Mouse (Mus musculus) midbrain, embryonic 13.5 days (tissue): Measurements from ENCODE around the gene 1700018B08Rik. TPM values are rescaled to one million over a fixed set of nuclear protein-coding genes. Genes with fewer than 3 reads are reported as not detected.

Experiments
- ATAC-seq: fragments of 200-750 bp; cut with Nextera tagmentation; 2 replicates; pipeline ENCODE4 v1.8.0; 2017; ENCODE audit warnings: mild to moderate bottlenecking, moderate TSS enrichment, moderate library complexity
- H3K27ac ChIP-seq: fragments of 300-500 bp; sonication (generic); 2 replicates; pipeline ENCODE4 v1.5.1; 2015; ENCODE audit warnings: inconsistent platforms, mild to moderate bottlenecking, moderate library complexity
- H3K27me3 ChIP-seq: fragments of 300-500 bp; sonication (generic); 2 replicates; pipeline ENCODE4 v1.6.1; 2015; ENCODE audit warnings: mild to moderate bottlenecking, inconsistent platforms
- H3K36me3 ChIP-seq: fragments of 300-500 bp; sonication (generic); 2 replicates; pipeline ENCODE4 v1.6.1; 2015; ENCODE audit warnings: mild to moderate bottlenecking, inconsistent platforms
- H3K4me1 ChIP-seq: fragments of 300-500 bp; sonication (generic); replicated peaks from 2 replicates; pipeline ENCODE4 v1.6.1; 2015; ENCODE audit warnings: inconsistent platforms
- H3K4me2 ChIP-seq: fragments of 300-500 bp; sonication (generic); replicated peaks from 2 replicates; pipeline ENCODE4 v1.6.1; 2015; ENCODE audit warnings: moderate library complexity, mild to moderate bottlenecking, inconsistent platforms
- H3K4me3 ChIP-seq: fragments of 300-500 bp; sonication (generic); replicated peaks from 2 replicates; pipeline ENCODE4 v1.5.1; 2015; ENCODE audit warnings: mild to moderate bottlenecking, inconsistent platforms
- H3K9ac ChIP-seq: fragments of 300-500 bp; sonication (generic); replicated peaks from 2 replicates; pipeline ENCODE4 v1.6.1; 2015; ENCODE audit warnings: mild to moderate bottlenecking, inconsistent platforms
- H3K9me3 ChIP-seq: fragments of 300-500 bp; sonication (generic); 2 replicates; pipeline ENCODE4 v1.6.1; 2016; ENCODE audit warnings: mild to moderate bottlenecking, inconsistent platforms
- WGBS: fragments of 180-500 bp; shearing (Covaris S2); methylation state at CpG from one replicate; pipeline ENCODE4 v1.1.7; 2015; 5-methylcytosine and 5-hydroxymethylcytosine counted together
- polyA plus RNA-seq: library from polyadenylated mRNA; unstranded; fragments of >200 nt; fragmentation: Nextera tagmentation; extraction: Ambion mirVana; gene quantifications from 2 replicates; pipeline ENCODE4 v1.2.1, GENCODE M21; 2015

Gene 1700018B08Rik
- polyA plus RNA-seq, 1 experiment from 2014 or later, result not detected

- H3K9ac ChIP-seq, result peak within 1 kb of the TSS; percentile 86
- H3K36me3 ChIP-seq, result no peaks in the 10 kb centered on the region
- H3K4me3 ChIP-seq, result peak within 1 kb of the TSS; percentile 66
- peak within 1 kb of the TSS; percentile 75 for H3K27ac ChIP-seq
- H3K4me1 ChIP-seq, result peaks cover 35% of the 10 kb centered on the region
- peaks cover 4% of the 10 kb centered on the region for H3K27me3 ChIP-seq
- H3K9me3 ChIP-seq, result no peaks in the 10 kb centered on the region
- WGBS, result 1% methylated on average over 62 of the region's 63 CpGs
- peak; percentile 94 for ATAC-seq
- peak within 1 kb of the TSS; percentile 87 for H3K4me2 ChIP-seq
Observed at GRCm38 (mm10) chr8:121578676-121579451, 34.7 kb upstream of the 1700018B08Rik start, which contains the start of gene Fbxo31. Gene Fbxo31, minus strand, starts transcription at chr8:121578806.

- Histone ChIP-seq H3K27me3 (no peaks in the 10 kb centered on the region), H3K4me1 (peaks cover 40% of the 10 kb centered on the region), H3K36me3 (no peaks in the 10 kb centered on the region), H3K27ac (peak overlapping the region; percentile 75), H3K9me3 (no peaks in the 10 kb centered on the region), H3K9ac (peak overlapping the region; percentile 86), H3K4me2 (peak overlapping the region; percentile 87), H3K4me3 (peak overlapping the region; percentile 66)
- WGBS, result under 1% methylated on average over 44 of the region's 44 CpGs
- peak; percentile 79 for ATAC-seq
Observed at GRCm38 (mm10) chr8:121577751-121578675, 33.9 kb upstream of the 1700018B08Rik start.

- peaks cover 40% of the 10 kb centered on the region for H3K4me1 ChIP-seq
- H3K36me3 ChIP-seq, result 0 out of 2 replicates have a peak, but pooled peaks cover 4% of the 10 kb centered on the region
- H3K9ac ChIP-seq, result no peak overlapping the region
- no peak overlapping the region for H3K27ac ChIP-seq
- WGBS, result 83% methylated on average over 3 of the region's 3 CpGs
- H3K9me3 ChIP-seq, result no peaks in the 10 kb centered on the region
- no peak overlapping the region for H3K4me3 ChIP-seq
- no peak for ATAC-seq
- H3K4me2 ChIP-seq, result no peak overlapping the region
- H3K27me3 ChIP-seq, result no peaks in the 10 kb centered on the region
Observed at GRCm38 (mm10) chr8:121575661-121576060, 31.5 kb upstream of the 1700018B08Rik start.

GRCm38 (mm10) chr8:121573275-121573674, 29.2 kb upstream of the 1700018B08Rik start:
- Histone ChIP-seq H3K27ac (no peak overlapping the region), H3K4me1 (peaks cover 45% of the 10 kb centered on the region), H3K9me3 (no peaks in the 10 kb centered on the region), H3K9ac (no peak overlapping the region), H3K27me3 (no peaks in the 10 kb centered on the region), H3K4me2 (no peak overlapping the region), H3K36me3 (0 out of 2 replicates have a peak, but pooled peaks cover 8% of the 10 kb centered on the region), H3K4me3 (no peak overlapping the region)
- WGBS, result 71% methylated on average over 3 of the region's 3 CpGs
- peak; percentile 43; the same call in 1 of the 2 replicates for ATAC-seq

GRCm38 (mm10) chr8:121572121-121572520, 28.0 kb upstream of the 1700018B08Rik start:
- no peak for ATAC-seq

GRCm38 (mm10) chr8:121570801-121571200, 26.7 kb upstream of the 1700018B08Rik start:
- H3K4me2 ChIP-seq, result no peak overlapping the region
- H3K36me3 ChIP-seq, result 0 out of 2 replicates have a peak, but pooled peaks cover 8% of the 10 kb centered on the region
- no peaks in the 10 kb centered on the region for H3K27me3 ChIP-seq
- whole genome bisulfite sequencing, result 84% methylated on average over 17 of the region's 17 CpGs
- no peak overlapping the region for H3K9ac ChIP-seq
- no peak for ATAC-seq
- H3K9me3 ChIP-seq, result no peaks in the 10 kb centered on the region
- H3K27ac ChIP-seq, result no peak overlapping the region
- H3K4me3 ChIP-seq, result no peak overlapping the region
- peaks cover 22% of the 10 kb centered on the region for H3K4me1 ChIP-seq

More at GRCm38 (mm10) chr8:121572121-121572520, 28.0 kb upstream of the 1700018B08Rik start:
- Histone ChIP-seq H3K9ac (no peak overlapping the region), H3K4me1 (peaks cover 36% of the 10 kb centered on the region), H3K9me3 (no peaks in the 10 kb centered on the region), H3K36me3 (0 out of 2 replicates have a peak, but pooled peaks cover 8% of the 10 kb centered on the region), H3K27ac (no peak overlapping the region), H3K4me3 (no peak overlapping the region), H3K4me2 (no peak overlapping the region), H3K27me3 (no peaks in the 10 kb centered on the region)
- 84% methylated on average over 7 of the region's 7 CpGs for WGBS

- Histone ChIP-seq H3K27ac (no peak overlapping the region), H3K4me1 (peaks cover 19% of the 10 kb centered on the region), H3K9me3 (no peaks in the 10 kb centered on the region), H3K36me3 (peaks cover 12% of the 10 kb centered on the region; the same call in 1 of the 2 replicates), H3K27me3 (no peaks in the 10 kb centered on the region), H3K4me3 (no peak overlapping the region), H3K4me2 (no peak overlapping the region), H3K9ac (no peak overlapping the region)
- WGBS, result 89% methylated on average over 21 of the region's 21 CpGs
- no peak for ATAC-seq
Observed at GRCm38 (mm10) chr8:121570335-121570734, 26.2 kb upstream of the 1700018B08Rik start.

- ATAC-seq, result no peak
- no peak overlapping the region for H3K9ac ChIP-seq
- H3K4me2 ChIP-seq, result no peak overlapping the region
- H3K36me3 ChIP-seq, result peaks cover 19% of the 10 kb centered on the region; the same call in 1 of the 2 replicates
- H3K4me3 ChIP-seq, result no peak overlapping the region
- H3K9me3 ChIP-seq, result no peaks in the 10 kb centered on the region
- 83% methylated on average over 6 of the region's 6 CpGs for WGBS
- H3K27ac ChIP-seq, result no peak overlapping the region
- no peaks in the 10 kb centered on the region for H3K27me3 ChIP-seq
- peaks cover 13% of the 10 kb centered on the region; the same call in 1 of the 2 replicates for H3K4me1 ChIP-seq
Observed at GRCm38 (mm10) chr8:121568321-121568720, 24.2 kb upstream of the 1700018B08Rik start.

- Histone ChIP-seq H3K4me2 (no peak overlapping the region), H3K4me1 (0 out of 2 replicates have a peak, but pooled peaks cover 9% of the 10 kb centered on the region), H3K9ac (no peak overlapping the region), H3K36me3 (peaks cover 32% of the 10 kb centered on the region), H3K27me3 (no peaks in the 10 kb centered on the region), H3K4me3 (no peak overlapping the region), H3K27ac (no peak overlapping the region), H3K9me3 (no peaks in the 10 kb centered on the region)
- no peak for ATAC-seq
- 64% methylated on average over 6 of the region's 6 CpGs for WGBS
Observed at GRCm38 (mm10) chr8:121563701-121564100, 19.6 kb upstream of the 1700018B08Rik start.

GRCm38 (mm10) chr8:121562941-121563351, 18.8 kb upstream of the 1700018B08Rik start:
- WGBS, result 78% methylated on average over 9 of the region's 9 CpGs
- 0 out of 2 replicates have a peak overlapping the region, but pooled peaks have one; percentile 23 for H3K9ac ChIP-seq
- no peak for ATAC-seq
- no peaks in the 10 kb centered on the region for H3K9me3 ChIP-seq
- no peaks in the 10 kb centered on the region for H3K27me3 ChIP-seq
- 0 out of 2 replicates have a peak, but pooled peaks cover 4% of the 10 kb centered on the region for H3K4me1 ChIP-seq
- H3K36me3 ChIP-seq, result peaks cover 39% of the 10 kb centered on the region
- H3K27ac ChIP-seq, result no peak overlapping the region
- H3K4me2 ChIP-seq, result no peak overlapping the region
- no peak overlapping the region for H3K4me3 ChIP-seq

- 90% methylated on average over 16 of the region's 16 CpGs for WGBS
- Histone ChIP-seq H3K4me3 (no peak overlapping the region), H3K36me3 (peaks cover 46% of the 10 kb centered on the region), H3K4me1 (0 out of 2 replicates have a peak, but pooled peaks cover 4% of the 10 kb centered on the region), H3K27ac (no peak overlapping the region), H3K4me2 (no peak overlapping the region), H3K9me3 (no peaks in the 10 kb centered on the region), H3K27me3 (no peaks in the 10 kb centered on the region), H3K9ac (no peak overlapping the region)
- ATAC-seq, result no peak
Observed at GRCm38 (mm10) chr8:121561636-121562345, 17.7 kb upstream of the 1700018B08Rik start.
